Mouse (Mus musculus) v-Abl transformed pro-B cells (cell line): ENCODE data around the gene Boc.
"Not testable (repeated sequence)": the region's sequence is repeated elsewhere in the genome, so short reads cannot be mapped to it uniquely, and the experiment has no call there.

Experiments used
- in situ Hi-C, 2 experiments: fragments of 400-800 bp; cut with MboI; formaldehyde crosslinking; loops; one replicate each; pipeline ENCODE4 v1.15.1; 2025; ENCODE audit not compliant: unreplicated experiment in 2 of 2

Boc gene

GRCm38 (mm10) chr16:44457858-44458257, 100.8 kb downstream of the Boc start:
- in situ Hi-C loops = no loop called here

- in situ Hi-C loops = not testable (repeated sequence)
Measured at GRCm38 (mm10) chr16:44441913-44442312, 116.8 kb downstream of the Boc start.

DNA sequence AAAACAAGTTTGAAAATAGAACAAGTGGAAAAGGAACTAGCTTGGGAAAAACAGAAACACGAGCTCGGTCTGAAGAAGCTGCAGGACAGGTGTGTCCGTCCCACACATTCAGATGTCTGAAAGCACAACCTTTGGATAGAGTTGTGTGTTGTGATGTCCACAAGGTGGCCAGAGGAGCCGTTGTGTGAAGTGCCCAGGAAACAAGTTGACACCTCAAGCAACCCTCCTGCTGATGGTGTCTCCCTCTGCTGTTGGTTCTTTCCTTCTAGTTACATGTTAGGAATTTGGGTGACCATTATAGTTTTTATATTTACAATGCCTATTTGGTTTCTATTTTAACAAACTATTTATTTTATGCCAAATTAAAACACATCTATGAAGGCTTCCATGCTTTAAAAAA, 123.2 kb downstream of the Boc start:
- in situ Hi-C loops = no loop called here
